Mouse (Mus musculus) embryonic fibroblast, embryonic 13.5 days (primary cell): ENCODE results near the gene Ap2m1.

Experiments used
- CTCF ChIP-seq: IDR thresholded peaks from 2 replicates; pipeline ENCODE4 v1.5.1; 2011; ENCODE audit warnings: mild to moderate bottlenecking, control low read depth, low read length, moderate library complexity, borderline replicate concordance; ENCODE audit not compliant: insufficient read depth
- POLR2A ChIP-seq: IDR thresholded peaks from 2 replicates; pipeline ENCODE4 v1.6.1; 2011; ENCODE audit warnings: low read depth, mild to moderate bottlenecking, control low read depth, low read length, moderate library complexity

DNA sequence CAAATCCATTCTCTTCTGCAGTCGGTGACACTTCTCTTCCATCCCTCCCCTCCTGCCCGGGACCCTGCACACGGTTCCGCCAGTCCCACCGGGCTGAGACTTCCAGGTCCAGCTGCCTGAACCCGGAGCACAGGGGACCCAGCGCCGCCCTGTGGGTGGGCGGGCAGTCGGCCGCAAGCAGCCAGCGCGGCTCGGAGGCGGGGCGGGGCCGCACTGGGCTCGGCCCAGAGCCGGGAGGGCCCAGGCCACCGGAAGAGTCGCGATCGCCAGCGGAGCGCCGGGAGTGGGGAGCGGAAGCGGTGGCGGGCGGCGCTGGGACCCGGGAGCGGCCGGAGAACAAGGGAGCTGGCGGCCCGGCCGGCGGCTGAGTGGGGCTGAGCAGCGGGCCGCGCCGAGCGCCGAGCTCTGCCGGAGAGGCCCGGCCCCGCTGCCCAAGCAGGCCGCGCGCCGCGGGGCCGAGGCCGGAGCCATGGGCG lies 18.5 kb upstream of the Ap2m1 start, which contains the start of gene Dvl3:
- TF ChIP-seq CTCF (no peak), POLR2A (peak; percentile 93)
